Mouse (Mus musculus): ENCODE data around the gene Klhl31.

The Klhl31 gene

GRCm38 (mm10) chr9:77623318-77624050 lies 12.8 kb upstream of the Klhl31 start:
- DNase-seq (ENCODE audit: extremely low spot score, low spot score), result no peak

GRCm38 (mm10) chr9:77624171-77624570 lies 12.1 kb upstream of the Klhl31 start:
- no peak for DNase-seq (ENCODE audit: extremely low spot score, low spot score)

- DNase-seq (ENCODE audit: extremely low spot score, low spot score), result no peak
Observed at GRCm38 (mm10) chr9:77628676-77629075, 7.6 kb upstream of the Klhl31 start.

GRCm38 (mm10) chr9:77629708-77630107 lies 6.6 kb upstream of the Klhl31 start:
- no peak for DNase-seq (ENCODE audit: extremely low spot score, low spot score)

GRCm38 (mm10) chr9:77630764-77631163 lies 5.5 kb upstream of the Klhl31 start:
- DNase-seq (ENCODE audit: extremely low spot score, low spot score), result no peak

- no peak for DNase-seq (ENCODE audit: extremely low spot score, low spot score)
Observed at GRCm38 (mm10) chr9:77632432-77632831, 3.9 kb upstream of the Klhl31 start.

- no peak for DNase-seq (ENCODE audit: extremely low spot score, low spot score)
Observed at GRCm38 (mm10) chr9:77636003-77636402, 297 bp upstream of the Klhl31 start.

GRCm38 (mm10) chr9:77637357-77637756 lies 1.1 kb downstream of the Klhl31 start:
- no peak for DNase-seq (ENCODE audit: extremely low spot score, low spot score)

- DNase-seq (ENCODE audit: extremely low spot score, low spot score), result no peak
Observed at GRCm38 (mm10) chr9:77645176-77645575, 8.9 kb downstream of the Klhl31 start.

- DNase-seq (ENCODE audit: extremely low spot score, low spot score), result no peak
Observed at GRCm38 (mm10) chr9:77651847-77652246, 15.5 kb downstream of the Klhl31 start.

GRCm38 (mm10) chr9:77653907-77654306 lies 17.6 kb downstream of the Klhl31 start:
- DNase-seq (ENCODE audit: extremely low spot score, low spot score), result no peak

GRCm38 (mm10) chr9:77655181-77655934 lies 19.1 kb downstream of the Klhl31 start:
- peak; percentile 68 for DNase-seq (ENCODE audit: extremely low spot score, low spot score)

- DNase-seq (ENCODE audit: extremely low spot score, low spot score), result no peak
Observed at GRCm38 (mm10) chr9:77655935-77656288, 19.6 kb downstream of the Klhl31 start.

- DNase-seq (ENCODE audit: extremely low spot score, low spot score), result no peak
Observed at GRCm38 (mm10) chr9:77662917-77663316, 26.6 kb downstream of the Klhl31 start.

- DNase-seq (ENCODE audit: extremely low spot score, low spot score), result no peak
Observed at GRCm38 (mm10) chr9:77670095-77670494, 33.8 kb downstream of the Klhl31 start.

GRCm38 (mm10) chr9:77671004-77671403 lies 34.7 kb downstream of the Klhl31 start:
- no peak for DNase-seq (ENCODE audit: extremely low spot score, low spot score)

- DNase-seq (ENCODE audit: extremely low spot score, low spot score), result no peak
Observed at GRCm38 (mm10) chr9:77673218-77673617, 36.9 kb downstream of the Klhl31 start.

GRCm38 (mm10) chr9:77673986-77674385 lies 37.7 kb downstream of the Klhl31 start:
- DNase-seq (ENCODE audit: extremely low spot score, low spot score), result no peak

- no peak for DNase-seq (ENCODE audit: extremely low spot score, low spot score)
Observed at GRCm38 (mm10) chr9:77684938-77685337, 48.6 kb downstream of the Klhl31 start.

GRCm38 (mm10) chr9:77685825-77686500 lies 49.7 kb downstream of the Klhl31 start:
- no peak for DNase-seq (ENCODE audit: extremely low spot score, low spot score)

- DNase-seq (ENCODE audit: extremely low spot score, low spot score), result no peak
Observed at GRCm38 (mm10) chr9:77692707-77693106, 56.4 kb downstream of the Klhl31 start.

GRCm38 (mm10) chr9:77693405-77693804 lies 57.1 kb downstream of the Klhl31 start:
- DNase-seq (ENCODE audit: extremely low spot score, low spot score), result no peak

Data from neural tube, embryonic 10.5 days (tissue).